Mouse (Mus musculus) cerebellum, adult 9-10 months (tissue): Measurements from ENCODE around the gene Rundc1.
"Not testable (repeated sequence)": the region's sequence is repeated elsewhere in the genome, so short reads cannot be mapped to it uniquely, and the experiment has no call there.

ENCODE experiments used
- DNase-seq: peaks from one replicate; pipeline ENCODE4 v3.0.0; 2022

The Rundc1 gene

DNA sequence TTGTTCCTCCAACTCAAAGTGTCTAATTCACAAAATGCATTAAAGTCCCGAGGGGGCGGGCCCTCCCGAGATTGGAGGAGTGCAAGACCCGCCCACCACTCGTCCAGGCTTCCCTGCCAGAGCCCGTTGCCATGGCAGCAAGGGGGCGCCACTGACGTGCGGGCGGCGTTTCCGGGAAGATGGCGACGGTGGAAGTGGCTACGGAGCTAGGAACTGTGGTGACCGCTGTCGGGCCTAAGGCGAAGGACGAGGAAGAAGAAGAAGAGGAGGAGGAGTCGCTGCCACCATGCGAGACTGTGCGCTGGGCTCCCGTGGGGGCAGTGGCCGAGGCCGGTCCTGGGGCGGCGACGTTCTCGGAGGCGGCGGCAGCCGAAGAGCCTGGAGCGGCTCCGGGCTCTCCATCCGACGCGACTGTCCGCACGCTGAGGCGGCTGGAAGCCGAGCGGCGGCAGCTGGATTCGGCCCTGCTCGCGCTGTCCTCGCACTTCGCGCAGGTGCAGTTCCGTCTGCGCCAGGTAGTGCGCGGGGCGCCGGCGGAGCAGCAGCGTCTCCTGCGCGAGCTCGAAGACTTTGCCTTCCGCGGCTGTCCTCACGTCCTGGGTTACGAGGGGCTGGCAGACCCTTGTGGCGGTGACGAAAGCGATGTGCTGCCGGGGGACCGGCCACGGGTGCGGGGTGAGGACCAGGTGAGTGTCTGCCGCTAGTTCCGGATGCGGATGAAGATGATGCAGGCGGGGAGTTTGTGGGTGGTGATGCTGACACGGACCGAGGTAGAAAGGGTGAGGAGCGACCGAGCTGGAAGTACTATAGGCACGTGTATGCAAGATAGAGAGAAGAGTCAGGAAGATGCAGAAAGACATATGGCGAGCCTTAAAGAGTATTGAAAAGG is at the start of gene Rundc1, which contains the start of gene Ptges3l:
TSS of gene Rundc1 (plus strand) at position 161 of the 889 bp plus-strand sequence.
TSS of gene Ptges3l (minus strand) at position 409 of the 889 bp plus-strand sequence.
- DNase-seq: peak; percentile 95

DNA sequence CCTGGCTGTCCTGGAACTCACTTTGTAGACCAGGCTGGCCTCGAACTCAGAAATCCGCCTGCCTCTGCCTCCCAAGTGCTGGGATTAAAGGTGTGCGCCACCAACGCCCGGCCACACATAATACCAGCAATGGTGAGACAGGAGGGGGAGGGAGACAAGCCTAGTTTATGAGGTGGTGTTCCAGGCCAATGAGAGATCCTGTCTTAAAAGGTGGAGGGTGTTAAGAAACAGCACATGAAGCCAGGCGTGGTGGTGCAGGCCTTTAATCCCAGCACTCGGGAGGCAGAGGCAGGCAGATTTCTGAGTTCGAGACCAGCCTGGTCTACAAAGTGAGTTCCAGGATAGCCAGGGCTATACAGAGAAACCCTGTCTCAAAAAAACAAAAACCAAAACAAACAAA is 46.7 kb upstream of the Rundc1 start:
- not testable (repeated sequence) for DNase-seq

DNA sequence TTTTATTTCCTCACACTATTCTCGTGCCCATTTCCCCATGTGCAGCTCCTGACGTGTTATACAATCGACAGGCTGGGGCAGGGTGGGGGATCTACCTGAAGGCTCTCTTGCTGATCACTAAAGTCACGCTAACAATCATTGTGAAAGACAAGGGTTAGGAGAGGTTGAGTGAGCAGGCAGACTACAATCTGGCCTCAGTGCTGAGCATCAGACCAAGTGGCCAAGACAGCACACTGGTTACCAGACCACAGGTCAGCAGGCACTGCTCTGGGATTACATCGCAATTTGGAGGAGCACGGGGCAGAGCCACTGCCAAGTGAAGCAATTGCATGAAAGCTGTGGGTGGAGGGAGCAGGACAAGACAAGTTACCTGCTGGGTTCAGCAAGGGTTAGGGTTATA is 46.0 kb upstream of the Rundc1 start:
- DNase-seq: no peak

DNA sequence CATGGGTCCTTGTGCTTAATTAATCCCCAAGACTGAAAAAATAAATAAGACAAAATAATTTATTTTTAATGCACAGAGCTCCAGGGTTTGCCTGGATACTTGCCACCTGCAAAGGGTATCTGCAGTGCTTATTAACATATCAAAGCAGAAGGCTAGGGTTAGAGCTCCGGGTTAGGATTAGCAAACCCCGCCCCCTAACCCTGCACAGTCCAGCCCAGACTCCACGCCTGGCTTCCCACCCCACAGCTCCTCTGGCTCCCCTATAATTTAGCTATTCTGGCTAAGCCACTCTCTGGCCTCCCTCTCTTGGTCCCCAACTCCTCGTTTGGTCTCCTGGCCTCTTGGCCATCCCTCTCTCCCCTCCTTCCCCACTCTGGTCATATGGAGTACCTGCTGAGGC is 43.1 kb upstream of the Rundc1 start:
- no peak for DNase-seq

DNA sequence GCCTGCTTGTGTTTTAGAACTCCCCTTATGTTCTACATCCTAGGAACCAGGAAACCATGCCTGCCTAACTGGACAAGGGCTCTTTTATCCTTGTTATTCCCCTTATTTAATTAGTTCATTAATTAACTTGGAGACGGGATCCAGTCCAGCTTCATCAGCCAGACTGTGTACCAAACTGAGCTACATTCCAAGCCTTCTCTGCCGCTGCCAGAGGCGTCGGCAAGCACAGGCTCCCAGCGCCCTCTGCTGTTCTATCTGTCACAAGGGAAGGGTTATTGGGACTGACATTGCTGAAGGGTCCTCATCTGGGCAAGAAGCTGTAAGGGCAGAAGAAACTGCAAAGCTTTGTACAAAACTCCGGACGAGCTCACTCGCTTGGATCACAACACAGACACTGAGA is 29.8 kb upstream of the Rundc1 start:
- DNase-seq: no peak

DNA sequence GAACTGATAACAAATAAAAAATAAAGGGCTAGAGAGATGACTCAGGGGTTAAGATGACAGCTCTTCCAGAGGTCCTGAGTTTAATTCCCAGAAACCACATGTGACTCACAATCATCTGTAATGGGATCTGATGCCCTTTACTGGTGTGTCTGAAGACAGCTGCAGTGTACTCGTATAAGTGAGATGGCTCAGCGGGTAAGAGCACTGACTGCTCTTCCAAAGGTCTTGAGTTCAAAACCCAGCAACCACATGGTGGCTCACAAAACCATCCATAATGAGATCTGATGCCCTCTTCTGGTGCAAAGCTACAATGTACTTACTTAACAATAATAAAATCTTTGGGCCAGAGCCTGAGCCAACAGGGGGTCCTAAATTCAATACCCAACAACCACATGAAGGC is 9.6 kb upstream of the Rundc1 start:
- DNase-seq: no peak

DNA sequence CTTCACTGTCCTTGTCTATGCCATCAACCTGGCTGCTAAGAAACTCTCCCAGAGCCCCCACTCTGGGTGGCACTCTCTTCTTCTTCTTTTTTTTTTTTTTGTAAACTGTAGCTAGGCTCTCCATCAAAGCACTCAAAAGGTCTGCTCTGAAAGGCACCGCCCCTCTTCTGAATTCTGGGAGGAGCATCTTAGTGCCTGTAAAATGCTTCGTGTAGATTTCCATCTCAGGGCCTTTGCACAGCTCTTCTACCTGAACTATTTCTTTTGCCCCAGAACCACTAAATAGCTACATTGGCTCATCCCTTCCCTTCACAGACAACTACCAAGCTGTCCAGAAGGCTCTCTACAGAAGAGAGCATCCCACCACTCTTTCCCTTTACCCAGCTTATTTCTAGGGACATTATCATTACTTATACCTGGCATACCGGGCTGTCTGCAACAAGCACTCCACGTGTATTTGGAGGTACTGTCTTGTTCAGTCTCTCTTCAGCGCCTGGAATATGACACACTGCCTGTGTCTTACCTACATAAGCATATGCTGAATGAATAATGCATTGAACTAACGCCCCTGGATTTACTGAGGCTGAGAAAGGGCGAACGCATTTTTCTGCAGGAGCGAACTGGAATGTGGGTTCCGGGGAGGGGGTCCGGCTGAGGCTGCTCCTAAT is 8.3 kb upstream of the Rundc1 start:
- DNase-seq: no peak

DNA sequence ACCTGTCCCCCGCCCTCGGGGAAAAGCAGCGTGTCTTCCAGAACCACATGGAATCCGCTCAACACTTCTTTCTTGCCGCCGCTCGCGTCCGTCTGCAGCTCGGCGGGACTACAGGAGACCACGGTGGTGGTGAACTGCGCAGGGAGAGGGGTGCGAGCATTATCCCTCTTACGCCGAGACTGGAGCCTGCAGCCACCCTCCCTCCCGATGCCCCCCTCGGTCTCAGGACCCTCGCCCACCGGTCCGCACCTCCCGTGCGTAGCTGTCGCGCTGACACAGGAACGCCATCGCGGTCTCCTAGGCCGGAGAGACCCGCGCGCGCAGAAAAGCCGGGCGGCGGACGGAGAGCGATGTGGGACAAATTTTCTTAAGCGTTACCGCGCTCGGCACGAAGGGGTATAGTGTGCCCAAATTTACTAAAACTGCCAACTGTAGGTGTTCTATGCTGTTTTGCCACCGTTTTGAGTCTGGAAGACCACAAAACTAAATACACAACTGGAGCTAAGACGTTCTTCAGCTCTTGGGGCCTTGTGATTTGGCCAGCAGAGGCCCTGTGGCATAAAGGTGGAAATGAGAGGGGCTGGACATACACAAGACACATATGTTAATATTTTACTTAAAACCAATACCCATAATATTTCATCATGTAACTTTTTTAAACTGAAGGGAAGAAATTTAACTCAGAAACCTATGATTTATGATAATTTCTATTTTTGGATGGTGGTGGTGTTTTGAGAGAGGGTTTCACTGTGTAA is 7.6 kb upstream of the Rundc1 start, which contains the start of gene Aarsd1:
TSS of gene Aarsd1 (minus strand) at position 515 of the 755 bp plus-strand sequence.
- DNase-seq: peak; percentile 87

DNA sequence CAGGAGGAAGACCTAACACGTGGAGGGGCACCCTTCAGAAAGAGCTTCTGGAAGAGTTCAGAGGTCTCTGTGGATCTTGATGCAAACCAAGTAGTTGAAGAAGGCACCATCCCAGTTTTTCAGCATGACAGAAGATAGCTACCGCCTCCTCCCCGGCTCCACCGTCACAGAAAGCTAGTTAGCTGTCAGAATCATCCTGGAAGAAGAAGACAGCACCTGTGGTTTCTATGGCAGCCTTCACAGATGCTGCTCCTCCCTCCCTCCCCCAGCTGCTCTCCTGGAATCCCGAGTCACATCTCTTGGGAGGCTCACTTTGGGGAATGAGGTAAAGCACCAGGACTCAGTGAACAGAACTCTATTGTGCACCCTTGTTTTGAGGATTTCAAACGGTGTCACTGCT is 5.9 kb upstream of the Rundc1 start:
- DNase-seq: no peak

DNA sequence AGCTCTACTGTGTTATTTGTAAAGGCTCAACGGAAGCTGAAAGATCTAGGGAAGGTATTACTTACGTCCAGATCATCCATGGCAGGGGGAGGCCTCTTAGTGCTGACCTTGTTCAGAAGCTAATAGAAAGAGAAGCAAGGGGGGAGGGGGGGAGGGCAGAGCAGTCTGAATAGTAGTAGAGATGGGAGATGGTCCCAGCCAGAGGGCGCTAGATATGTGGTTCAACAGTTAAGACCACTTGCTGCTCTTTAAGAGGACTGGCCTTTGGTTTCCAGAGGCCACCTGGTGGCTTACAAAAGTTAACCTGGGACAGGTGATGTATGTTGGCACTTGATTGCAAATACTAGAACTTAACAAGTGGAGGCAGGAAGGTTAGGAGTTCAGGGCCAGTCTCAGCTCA is 5.3 kb upstream of the Rundc1 start:
- DNase-seq: no peak

DNA sequence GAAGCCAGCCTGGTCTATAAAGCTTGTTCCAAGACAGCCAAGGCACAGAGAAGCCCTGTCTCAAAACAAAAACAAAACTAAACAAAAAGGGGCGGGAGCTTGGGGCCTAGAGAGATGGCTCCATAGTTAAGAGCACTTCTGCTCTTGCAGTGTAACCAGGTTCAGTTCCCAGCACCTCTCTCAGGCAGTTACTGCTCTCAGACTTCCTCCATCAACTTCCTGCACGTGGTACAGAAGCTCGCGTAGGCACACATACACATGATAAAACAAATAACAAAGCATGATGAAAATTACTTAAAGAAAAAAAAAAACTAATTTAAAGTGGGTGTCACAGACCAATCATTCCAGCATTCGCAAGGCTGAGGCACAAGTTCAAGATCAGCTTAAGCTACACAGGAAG is 4.7 kb upstream of the Rundc1 start:
- DNase-seq: no peak

DNA sequence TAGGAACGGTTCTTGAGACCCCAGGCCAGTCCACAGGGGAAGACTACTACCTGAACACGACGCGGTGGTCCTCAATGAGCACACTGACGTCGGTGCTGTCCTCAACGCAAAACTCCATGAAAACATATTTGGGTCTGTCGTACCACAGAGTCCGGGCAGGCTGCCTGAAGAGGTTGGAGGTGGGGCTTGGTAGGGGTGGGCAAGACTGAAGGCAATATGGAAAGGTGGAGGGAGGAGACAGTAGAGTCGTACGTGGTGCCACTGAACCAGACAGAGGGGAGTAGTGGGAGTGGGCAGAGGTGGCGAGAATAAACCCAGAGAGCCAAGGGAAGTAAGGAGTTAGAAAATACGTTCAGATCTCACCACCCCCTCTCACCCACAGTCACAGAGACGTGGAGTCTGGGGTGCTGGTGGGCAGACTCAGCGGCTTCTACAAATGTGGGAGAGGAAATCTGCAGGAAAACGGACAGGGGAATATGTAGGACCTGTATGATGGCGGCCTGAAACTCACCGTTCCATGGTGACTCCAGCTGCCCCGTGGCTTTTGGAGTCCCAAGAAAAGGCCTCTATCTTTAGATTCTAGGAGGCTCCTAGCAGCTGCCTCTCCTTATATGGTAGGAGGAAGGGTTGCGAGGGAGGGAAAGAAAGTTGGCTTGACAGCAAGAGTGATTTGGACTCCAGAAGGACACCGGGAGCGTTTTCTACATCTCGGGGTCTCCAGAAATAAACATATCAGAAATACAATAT is 607 bp upstream of the Rundc1 start, which contains the start of gene Gm27029:
TSS of gene Gm27029 (minus strand) at position 692 of the 747 bp plus-strand sequence.
- peak; percentile 23 for DNase-seq

DNA sequence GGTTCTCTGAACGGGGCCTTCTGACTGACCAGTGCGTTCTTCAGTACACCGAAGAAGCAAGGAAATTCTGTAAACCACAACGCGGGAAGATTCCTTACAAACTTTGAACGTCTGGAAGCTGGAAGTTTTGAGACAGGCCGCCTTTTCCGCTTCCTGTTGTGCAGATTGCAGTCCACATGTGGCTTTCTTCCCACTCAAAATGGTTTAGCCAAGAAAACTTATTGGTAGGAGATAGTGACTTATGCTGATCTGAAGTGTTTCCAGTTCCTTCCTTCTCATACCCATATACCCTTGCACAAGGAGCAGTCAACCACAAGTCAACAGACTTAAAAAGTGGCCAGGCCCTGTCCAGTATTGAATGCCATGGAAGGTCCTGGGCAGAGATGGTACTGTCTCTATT is 1.3 kb downstream of the Rundc1 start:
- DNase-seq: no peak

DNA sequence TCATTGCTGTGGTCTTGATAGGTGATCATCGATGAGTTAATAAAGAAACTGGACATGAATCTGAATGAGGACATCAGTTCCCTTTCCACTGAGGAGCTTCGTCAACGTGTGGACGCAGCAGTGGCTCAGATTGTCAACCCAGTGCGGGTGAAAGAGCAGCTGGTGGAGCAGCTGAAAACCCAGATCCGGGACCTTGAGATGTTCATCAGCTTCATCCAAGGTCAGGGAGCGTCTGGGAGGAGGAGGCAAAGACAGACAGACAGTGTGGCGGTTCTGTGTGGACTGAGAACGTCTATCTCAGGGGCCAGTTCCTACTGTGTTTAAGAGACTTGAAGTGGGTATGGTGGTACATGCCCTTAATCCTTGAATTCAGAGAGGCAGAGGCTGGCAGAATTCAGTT is 6.4 kb downstream of the Rundc1 start:
- no peak for DNase-seq

DNA sequence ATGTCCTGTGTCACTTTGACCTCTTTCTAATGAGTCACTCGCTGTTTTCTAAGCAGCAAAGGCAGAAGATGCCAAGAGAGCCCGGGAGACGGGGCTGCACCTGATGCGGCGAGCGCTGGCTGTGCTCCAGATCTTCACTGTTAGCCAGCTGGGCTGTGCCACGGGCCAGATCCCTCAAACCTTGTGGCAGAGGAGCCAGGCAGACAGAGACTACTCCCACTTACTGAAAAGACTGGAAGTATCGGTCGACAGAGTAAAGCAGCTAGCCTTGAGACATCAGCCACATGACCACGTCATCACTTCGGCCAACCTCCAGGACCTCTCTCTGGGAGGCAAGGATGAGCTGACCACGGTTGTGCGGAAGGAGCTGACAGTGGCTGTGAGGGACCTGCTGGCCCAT is 8.5 kb downstream of the Rundc1 start:
- DNase-seq: peak; percentile 65

DNA sequence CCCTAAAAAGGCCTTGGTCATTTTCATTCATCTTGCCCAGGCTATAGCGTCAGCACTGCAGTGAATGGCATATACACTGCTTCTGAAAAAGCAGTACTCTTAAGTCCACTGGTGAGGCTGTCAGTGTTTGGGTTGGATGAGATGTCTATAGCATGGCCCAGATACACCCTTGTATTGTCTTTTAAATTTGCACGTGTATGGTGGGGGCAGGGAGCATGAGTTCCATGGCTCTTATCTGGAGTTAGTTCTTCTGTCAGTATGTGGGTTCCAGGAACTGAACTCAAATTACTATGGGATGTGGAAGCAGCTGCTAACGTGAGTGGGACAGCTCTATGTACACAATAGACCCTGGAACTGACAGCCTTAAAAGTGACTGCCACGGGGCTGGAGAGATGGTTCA is 10.9 kb downstream of the Rundc1 start:
- no peak for DNase-seq

DNA sequence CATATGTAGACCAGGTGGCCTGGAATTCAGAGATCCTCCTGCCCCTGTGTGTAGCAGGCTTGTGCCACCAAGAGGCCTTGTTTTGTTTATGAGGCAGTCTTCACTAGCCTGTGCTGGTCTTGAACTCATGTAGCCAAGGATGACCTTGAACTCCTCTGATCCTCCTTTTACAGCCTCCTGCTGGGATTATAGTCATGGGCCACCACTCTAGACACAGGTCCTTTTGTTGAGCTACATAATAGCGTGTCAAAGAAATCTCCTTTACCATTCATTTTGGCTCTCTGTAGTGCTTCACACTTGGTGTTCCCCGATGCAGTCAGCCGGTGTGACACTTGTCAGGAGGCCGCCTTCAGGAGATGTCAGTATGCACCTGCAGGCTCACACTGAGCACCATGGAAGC is 12.0 kb downstream of the Rundc1 start:
- DNase-seq: no peak

DNA sequence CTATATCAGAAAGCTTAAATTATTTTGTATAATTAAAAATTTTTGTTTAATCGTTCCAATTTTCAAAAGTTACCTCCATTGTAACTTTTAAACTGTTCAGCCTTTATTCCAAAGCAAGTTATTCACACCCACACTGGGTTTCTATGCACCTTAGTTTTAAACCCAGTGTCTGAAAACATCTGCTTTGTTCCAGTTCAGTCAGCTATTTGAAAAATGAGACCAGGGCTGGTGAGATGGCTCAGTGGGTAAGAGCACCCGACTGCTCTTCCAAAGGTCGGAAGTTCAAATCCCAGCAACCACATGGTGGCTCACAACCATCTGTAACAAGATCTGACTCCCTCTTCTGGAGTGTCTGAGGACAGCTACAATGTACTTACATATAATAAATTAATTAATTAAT is 13.1 kb downstream of the Rundc1 start:
- DNase-seq: not testable (repeated sequence)

DNA sequence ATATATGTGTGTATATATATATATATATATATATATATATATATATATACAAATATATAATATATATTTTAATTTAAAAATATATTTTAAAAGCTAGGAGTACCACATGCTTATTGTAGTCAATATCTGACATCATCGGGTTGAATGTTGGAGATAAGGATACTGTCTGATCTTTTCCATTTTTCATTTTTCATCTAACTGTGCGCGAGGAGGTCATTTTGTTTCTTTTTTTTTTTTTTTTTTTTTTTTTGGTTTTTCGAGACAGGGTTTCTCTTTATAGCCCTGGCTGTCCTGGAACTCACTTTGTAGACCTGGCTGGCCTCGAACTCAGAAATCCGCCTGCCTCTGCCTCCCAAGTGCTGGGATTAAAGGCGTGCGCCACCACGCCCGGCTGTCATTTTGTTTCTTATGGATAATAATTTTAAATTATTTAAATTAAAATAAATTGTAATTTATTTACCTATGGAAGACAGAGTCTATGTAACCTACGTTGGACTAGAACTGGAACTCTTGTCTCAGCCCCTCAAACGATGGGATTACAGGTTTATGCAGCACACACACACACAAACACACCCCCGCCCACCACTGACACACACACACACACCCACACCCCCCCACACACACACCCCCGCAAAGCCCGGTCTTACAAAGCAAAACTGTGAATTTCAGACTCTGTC is 16.7 kb downstream of the Rundc1 start:
- DNase-seq: not testable (repeated sequence)

DNA sequence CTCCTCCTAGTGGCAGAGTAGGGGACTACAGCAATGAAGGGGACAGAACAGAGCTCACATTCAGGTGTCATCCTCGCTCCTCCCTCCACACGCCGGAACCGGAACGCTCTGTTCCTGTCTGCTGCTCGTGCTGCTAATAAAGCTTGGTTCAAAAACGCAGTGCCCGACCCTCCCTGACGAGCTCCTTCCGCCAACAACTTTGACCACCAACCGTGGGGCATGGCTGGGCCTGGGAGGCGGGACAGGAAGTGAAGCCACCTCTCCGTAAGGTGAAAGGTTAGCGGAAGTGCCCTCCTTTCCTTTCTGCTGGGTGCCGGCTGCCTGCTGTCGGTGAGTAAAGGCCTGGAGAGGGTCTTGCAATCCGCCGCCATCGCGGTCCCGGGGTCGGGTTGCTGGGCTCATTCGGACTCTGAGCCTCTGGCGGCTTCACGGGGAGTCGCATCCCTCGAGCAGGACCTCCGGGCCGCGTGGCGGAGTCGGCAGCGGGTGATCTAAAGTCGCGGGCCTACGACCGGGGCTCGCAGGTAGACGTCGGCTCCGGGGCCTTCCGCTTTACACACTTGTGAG is 17.3 kb downstream of the Rundc1 start, which contains the start of gene Rpl27:
TSS of gene Rpl27 (plus strand) at position 172 of the 567 bp plus-strand sequence.
- peak; percentile 99 for DNase-seq

DNA sequence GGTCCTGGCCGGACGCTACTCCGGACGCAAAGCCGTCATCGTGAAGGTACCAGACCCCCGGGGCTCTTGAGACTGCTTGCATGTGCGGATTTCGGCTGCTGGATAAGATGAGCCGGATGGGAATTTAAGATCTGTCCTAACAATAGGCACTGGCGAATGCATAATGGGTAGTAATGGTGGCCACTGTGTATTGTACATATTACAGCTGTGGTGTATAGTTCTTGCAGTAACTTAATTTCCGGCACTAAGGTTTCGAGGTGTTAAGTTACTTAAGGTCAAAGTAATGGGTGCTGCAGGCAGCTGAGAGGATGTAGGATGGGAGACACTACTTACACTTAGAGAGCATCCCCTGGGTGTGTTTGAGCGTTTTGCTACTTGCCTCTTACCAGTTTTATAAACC is 17.9 kb downstream of the Rundc1 start:
- no peak for DNase-seq
